Mouse (Mus musculus) right cerebral cortex, postnatal 4 days (tissue): Measurements from ENCODE around the gene Uba6.

Experiments
- DNase-seq: peaks from one replicate; pipeline ENCODE4 v3.0.0-alpha.2; 2022

Uba6 gene

DNA sequence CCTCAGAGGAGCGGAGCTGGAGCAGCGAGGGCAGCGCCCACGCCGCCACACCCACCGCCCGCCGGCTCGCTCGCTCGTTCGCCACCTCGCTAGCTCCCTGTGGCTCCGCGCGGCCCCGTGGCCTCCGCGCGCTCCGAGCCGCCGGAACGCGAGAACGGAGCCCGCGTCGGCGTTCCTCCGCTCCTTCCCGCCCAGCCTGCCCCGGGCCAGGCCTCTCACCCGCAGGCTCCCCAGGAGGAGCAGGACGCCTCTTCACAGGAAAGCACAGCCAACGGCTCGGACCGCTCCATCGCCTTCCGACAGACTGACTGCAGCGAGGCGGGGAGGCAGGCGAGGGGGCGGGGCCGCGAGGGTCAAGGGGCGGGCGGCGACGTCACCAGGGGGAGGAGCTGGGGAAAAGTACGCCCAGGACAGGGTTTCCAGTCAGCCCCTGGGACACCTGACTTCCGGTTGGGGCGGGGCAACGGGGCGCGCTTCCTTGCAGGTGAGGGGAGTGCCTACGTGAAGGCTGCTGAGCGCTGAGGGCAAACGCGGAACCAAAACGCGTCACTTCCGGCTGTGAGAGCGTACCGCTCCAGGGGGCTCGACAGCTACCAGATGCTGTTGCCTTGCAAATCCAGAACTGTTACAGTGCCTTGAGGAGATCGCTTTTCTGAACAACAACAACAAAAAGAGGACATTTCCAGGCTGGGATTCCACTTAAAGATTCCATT is at the start of gene Uba6:
TSS of gene Uba6 (minus strand) at position 355 of the 713 bp plus-strand sequence.
- DNase-seq = peak; percentile 98

GRCm38 (mm10) chr5:86197801-86198200 is 25.2 kb upstream of the Uba6 start, which contains the start of gene Gnrhr:
Gene Gnrhr, minus strand, starts transcription at chr5:86197901.
- no peak for DNase-seq

GRCm38 (mm10) chr5:86191356-86191755 is 18.8 kb upstream of the Uba6 start:
- no peak for DNase-seq

DNA sequence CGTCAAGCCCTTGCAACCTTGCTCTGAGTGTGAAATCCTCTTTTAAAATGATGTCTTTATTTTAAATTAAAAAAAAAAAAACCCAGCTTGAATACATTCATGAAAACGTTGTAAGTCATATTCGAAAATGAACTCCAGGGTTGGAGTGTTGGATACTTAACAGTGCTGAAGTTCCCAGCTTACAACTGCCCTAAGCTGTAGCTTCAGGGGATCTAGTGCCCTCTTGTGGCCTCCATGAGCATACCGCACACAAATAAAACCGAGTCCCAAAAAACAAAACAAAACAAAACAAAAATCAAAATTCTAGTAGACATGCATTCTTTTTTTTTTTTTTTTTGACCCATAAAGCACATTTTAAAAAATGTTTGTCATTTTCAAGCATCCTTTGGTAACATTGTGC is 18.2 kb upstream of the Uba6 start:
- DNase-seq = no peak

GRCm38 (mm10) chr5:86190290-86190689 is 17.7 kb upstream of the Uba6 start:
- DNase-seq = no peak

GRCm38 (mm10) chr5:86187441-86187840 is 14.8 kb upstream of the Uba6 start:
- peak; percentile 43 for DNase-seq

DNA sequence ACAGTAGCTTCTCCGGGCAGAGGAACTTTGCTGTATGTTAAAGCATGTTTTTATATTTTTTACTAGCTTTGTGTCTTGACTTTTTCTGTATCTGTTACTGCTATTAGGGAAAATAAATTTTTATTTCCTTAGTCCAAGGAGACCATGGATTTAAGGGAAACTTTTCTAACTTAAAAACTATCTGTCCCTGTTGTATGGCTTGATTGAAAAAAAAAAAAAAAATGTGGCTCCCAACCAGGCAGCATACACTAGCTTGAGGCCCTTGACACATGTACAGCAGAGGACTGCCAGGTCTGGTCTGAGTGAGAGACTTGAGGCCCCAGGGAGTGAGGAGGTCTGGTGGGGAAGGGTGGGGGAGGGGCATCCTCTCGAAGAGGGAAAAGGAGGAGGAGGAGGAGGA is 1.2 kb upstream of the Uba6 start:
- no peak for DNase-seq

GRCm38 (mm10) chr5:86172088-86172448 is 535 bp downstream of the Uba6 start:
- DNase-seq = no peak

DNA sequence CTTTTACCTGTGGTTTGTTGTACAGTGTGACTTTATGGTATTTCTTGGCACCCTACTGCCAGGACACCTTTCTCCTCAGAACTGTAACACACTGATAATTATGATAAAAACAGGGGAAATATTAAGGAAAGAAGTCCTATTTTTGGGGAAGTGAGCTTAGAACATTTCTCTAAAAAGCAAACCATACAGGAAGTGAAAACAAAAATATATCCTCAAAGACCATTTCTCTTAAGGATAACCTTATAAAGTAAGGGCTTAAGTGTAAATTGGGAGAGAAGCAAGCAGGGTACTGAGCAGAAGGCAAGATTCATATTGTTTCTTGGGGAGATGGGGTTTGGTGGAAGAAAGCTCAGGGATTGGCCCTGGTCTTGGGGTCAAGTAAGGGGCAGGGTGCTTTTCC is 42.8 kb downstream of the Uba6 start:
- DNase-seq = no peak

DNA sequence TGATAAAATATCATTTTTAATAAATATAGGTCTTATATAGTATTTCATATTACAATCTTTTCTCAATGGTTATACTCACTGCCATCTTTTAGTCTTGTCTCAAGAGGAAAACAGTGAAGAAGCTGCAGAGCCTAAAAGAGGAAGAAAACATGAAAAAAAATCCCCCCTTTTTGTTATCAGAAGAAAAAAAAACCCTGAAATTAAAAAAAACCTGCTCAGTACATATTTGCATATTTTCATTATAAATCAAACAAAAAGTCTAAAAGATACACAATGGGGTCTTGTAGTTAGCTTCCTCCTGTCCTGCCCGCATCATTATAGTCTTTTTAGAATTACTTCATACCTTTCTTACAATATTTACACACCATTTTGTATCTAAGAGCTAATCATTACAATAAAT is 43.9 kb downstream of the Uba6 start:
- DNase-seq = no peak

DNA sequence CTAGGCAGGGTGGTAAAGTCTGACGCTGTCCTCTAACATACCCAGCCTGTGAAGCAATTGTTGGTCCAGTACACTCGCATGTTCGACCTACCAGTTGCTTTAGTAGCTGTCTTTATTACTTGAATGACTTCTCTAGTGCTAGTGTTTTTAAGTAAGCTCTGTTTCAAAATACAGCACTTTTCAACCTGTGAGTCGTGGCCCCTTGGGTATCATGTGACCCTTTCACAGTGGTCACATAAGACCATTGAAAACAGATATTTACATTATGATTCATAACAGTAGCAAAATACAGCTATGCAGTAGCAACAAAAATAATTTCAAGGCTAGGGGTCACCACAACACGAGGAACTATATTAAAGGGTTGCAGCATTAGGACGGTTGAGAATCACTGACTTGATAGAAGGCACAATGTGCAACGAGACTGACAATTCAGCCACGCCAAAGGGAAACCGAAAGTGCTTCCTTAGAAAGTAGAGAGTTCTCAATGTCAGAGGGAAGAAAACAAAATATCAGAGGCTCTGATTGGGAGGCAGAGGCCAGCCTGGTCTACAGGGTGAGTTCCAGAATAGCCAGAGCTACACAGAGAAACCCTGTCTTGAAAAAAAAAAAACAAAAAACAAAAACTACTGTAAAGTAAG is 54.0 kb downstream of the Uba6 start:
- no peak for DNase-seq

GRCm38 (mm10) chr5:86113997-86114396 is 58.6 kb downstream of the Uba6 start:
- no peak for DNase-seq

GRCm38 (mm10) chr5:86113037-86113436 is 59.6 kb downstream of the Uba6 start:
- DNase-seq = no peak

GRCm38 (mm10) chr5:86111074-86111473 is 61.5 kb downstream of the Uba6 start:
- DNase-seq = no peak

- DNase-seq = no peak
Observed at GRCm38 (mm10) chr5:86106610-86107009, 66.0 kb downstream of the Uba6 start.

GRCm38 (mm10) chr5:86102176-86102575 is 70.4 kb downstream of the Uba6 start:
- no peak for DNase-seq

GRCm38 (mm10) chr5:86100621-86101020 is 72.0 kb downstream of the Uba6 start:
- no peak for DNase-seq

GRCm38 (mm10) chr5:86098988-86099387 is 73.6 kb downstream of the Uba6 start:
- no peak for DNase-seq

GRCm38 (mm10) chr5:86094754-86095153 is 77.8 kb downstream of the Uba6 start:
- DNase-seq = no peak

DNA sequence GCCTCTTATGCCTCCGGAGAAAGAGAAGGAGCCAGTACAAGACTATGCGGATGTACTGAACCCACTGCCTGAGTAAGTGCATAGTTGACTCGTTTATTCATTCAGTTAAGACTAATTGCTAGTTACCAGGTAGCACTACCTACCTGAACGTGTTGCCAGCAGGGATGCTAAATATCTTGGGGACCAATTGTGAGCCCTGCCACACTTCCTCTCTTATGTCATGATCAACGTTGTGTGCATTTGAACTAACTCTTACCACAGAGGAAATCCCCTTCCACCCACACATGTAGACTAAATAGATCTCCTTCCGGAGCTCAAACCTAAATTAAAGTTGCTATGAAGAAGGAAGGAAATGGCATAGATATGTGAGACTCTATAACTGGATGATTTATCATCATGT is 85.9 kb downstream of the Uba6 start:
- DNase-seq = no peak

DNA sequence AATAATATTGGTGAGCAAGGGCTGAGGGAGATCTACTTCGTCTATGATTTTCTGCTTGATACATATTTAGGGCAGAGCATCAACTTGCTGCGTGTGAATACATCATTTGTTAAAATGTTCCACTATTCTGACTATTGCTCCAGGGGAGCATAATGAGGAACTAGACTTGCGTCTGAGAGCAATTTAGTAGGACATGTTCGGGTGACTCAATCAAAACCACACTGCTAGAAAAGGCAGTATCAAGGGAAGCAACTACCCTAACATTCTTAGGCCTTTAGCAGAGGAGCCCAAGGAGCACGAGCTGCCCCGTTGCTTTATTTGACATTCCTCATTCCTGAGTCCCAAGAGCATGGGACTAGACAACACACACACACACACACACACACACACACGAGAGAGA is 87.6 kb downstream of the Uba6 start:
- DNase-seq = no peak

DNA sequence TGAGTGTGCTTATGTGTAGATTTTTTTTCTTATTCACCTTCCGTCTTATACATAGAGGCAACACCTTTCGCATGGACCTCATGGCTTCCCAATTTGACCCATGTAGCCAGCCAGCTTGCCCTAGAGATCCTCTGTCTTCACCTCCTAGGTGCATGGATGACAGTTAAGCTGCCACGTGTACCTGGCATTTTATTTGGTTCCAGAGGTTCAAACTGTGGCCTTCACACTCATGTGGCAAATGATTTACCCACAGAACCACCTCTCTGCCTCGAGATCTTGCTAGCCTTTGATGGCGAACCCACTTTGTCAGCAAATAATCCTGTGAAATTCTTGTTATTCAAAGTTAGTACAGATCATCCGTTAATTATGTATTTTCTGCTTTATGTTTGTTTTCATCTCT is 88.6 kb downstream of the Uba6 start:
- no peak for DNase-seq

GRCm38 (mm10) chr5:86078720-86079334 is 93.8 kb downstream of the Uba6 start:
- DNase-seq = no peak

DNA sequence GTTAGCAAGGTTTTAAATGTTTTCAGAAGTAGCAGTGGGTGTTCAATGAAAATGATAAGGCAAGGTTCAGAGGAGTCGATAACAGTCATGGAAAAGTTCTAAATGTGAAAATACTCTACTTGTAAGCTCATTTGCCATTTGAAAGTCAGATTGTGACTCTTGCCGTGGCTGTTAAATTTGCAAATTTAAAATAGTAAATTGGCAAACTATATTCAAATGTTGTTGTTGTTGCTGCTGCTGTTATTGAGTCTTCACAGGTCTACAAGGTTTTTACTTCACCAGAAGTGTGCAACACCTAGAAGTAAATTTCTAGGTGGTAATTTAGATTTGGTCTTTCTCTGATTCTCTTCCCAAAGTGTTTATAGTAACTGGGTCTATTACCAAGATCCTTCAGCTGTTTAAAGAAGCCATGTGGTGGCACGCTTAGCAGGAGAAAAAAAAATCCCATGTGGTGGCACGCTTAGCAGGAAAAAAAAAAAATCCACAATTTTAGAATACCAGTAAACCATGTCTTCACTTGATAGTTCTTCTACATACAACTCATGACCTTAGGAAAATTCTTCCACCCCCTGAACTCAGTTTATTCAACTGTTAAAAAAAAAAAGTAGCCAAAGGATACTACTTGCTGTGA is 99.7 kb downstream of the Uba6 start:
- no peak for DNase-seq
